Mouse (Mus musculus) MEL (cell line): ENCODE results near the gene Cobl. TPM values are rescaled to one million over a fixed set of nuclear protein-coding genes. Genes with fewer than 3 reads are reported as not detected.

ENCODE experiments used
- DNase-seq: peaks from one replicate; pipeline ENCODE4 v3.0.0; 2011; ENCODE audit warnings: low read depth, low spot score
- H3K27ac ChIP-seq: 2 replicates; pipeline ENCODE4 v1.5.1; 2012; ENCODE audit warnings: low read depth, mild to moderate bottlenecking, control low read depth, low read length, moderate library complexity; ENCODE audit not compliant: control insufficient read depth
- H3K27me3 ChIP-seq, 2 experiments: fragments of 150-350 bp in 1 of 2; sonication (generic) in 1 of 2; 2 replicates each; pipeline ENCODE4 v1.6.1; 2012; ENCODE audit warnings: low read length in 2 of 2, mild to moderate bottlenecking in 2 of 2, improper control_type of control experiment in 1 of 2, moderate library complexity in 1 of 2; ENCODE audit not compliant: insufficient read depth in 2 of 2, control insufficient read depth in 1 of 2
- H3K36me3 ChIP-seq, 2 experiments: 2 replicates each; pipeline ENCODE4 v1.6.1; 2012 to 2014; ENCODE audit warnings: low read length in 2 of 2, improper control_type of control experiment in 1 of 2, inconsistent platforms in 1 of 2, mild to moderate bottlenecking in 1 of 2; ENCODE audit not compliant: insufficient read depth in 2 of 2, control insufficient read depth in 1 of 2
- H3K4me1 ChIP-seq, 2 experiments: fragments of 150-350 bp in 1 of 2; sonication (generic) in 1 of 2; 2 replicates each; pipeline ENCODE4 v1.6.1; 2012; ENCODE audit warnings: low read length in 2 of 2, improper control_type of control experiment in 1 of 2, mild to moderate bottlenecking in 1 of 2; ENCODE audit not compliant: insufficient read depth in 2 of 2, control insufficient read depth in 1 of 2
- H3K4me3 ChIP-seq, 2 experiments: fragments of 150-350 bp in 1 of 2; sonication (generic) in 1 of 2; 2 replicates each; pipeline ENCODE4 v1.5.1; 2012; ENCODE audit warnings: low read depth in 2 of 2, low read length in 2 of 2, mild to moderate bottlenecking in 2 of 2, moderate library complexity in 2 of 2, control low read depth in 1 of 2, improper control_type of control experiment in 1 of 2; ENCODE audit not compliant: control insufficient read depth in 1 of 2, insufficient read depth in 1 of 2
- H3K79me2 ChIP-seq: 2 replicates; pipeline ENCODE4 v1.6.1; 2012; ENCODE audit warnings: mild to moderate bottlenecking, low read length, moderate library complexity; ENCODE audit not compliant: control insufficient read depth, poor library complexity, insufficient read depth
- H3K9ac ChIP-seq: 2 replicates; pipeline ENCODE4 v1.6.1; 2012; ENCODE audit warnings: low read depth, mild to moderate bottlenecking, control low read depth, low read length, moderate library complexity; ENCODE audit not compliant: control insufficient read depth, poor library complexity, severe bottlenecking
- H3K9me3 ChIP-seq: fragments of 150-350 bp; sonication (generic); replicated peaks from 2 replicates; pipeline ENCODE4 v1.6.1; 2012; ENCODE audit warnings: mild to moderate bottlenecking, low read length, improper control_type of control experiment, moderate library complexity; ENCODE audit not compliant: insufficient read depth
- CHD1 ChIP-seq: IDR thresholded peaks from 2 replicates; pipeline ENCODE4 v1.6.1; 2012; ENCODE audit warnings: low read depth, mild to moderate bottlenecking, inconsistent platforms, low read length, improper control_type of control experiment
- CTCF ChIP-seq, 3 experiments: IDR thresholded peaks in 2 of 3; conservative IDR thresholded peaks in 1 of 3; 2 replicates each; pipeline ENCODE4 v1.5.1; 2011 to 2012; ENCODE audit warnings: low read length in 3 of 3, low read depth in 2 of 3, mild to moderate bottlenecking in 2 of 3, improper control_type of control experiment in 1 of 3, inconsistent platforms in 1 of 3, mixed read lengths in 1 of 3, moderate library complexity in 1 of 3; ENCODE audit not compliant: control insufficient read depth in 1 of 3, insufficient read depth in 1 of 3, poor library complexity in 1 of 3, severe bottlenecking in 1 of 3
- E2F4 ChIP-seq: IDR thresholded peaks from 2 replicates; pipeline ENCODE4 v1.6.1; 2011; ENCODE audit warnings: low read depth, low read length, improper control_type of control experiment, borderline replicate concordance
- ELF1 ChIP-seq: IDR thresholded peaks from 2 replicates; pipeline ENCODE4 v1.6.1; 2014; ENCODE audit warnings: low read depth, mild to moderate bottlenecking, inconsistent platforms, low read length, improper control_type of control experiment, moderate library complexity
- EP300 ChIP-seq, 2 experiments: IDR thresholded peaks; 2 replicates each; pipeline ENCODE4 v1.6.1; 2011; ENCODE audit warnings: improper control_type of control experiment in 2 of 2, low read length in 2 of 2, low read depth in 1 of 2, mild to moderate bottlenecking in 1 of 2
- ETS1 ChIP-seq: IDR thresholded peaks from 2 replicates; pipeline ENCODE4 v1.6.1; 2012; ENCODE audit warnings: low read depth, mild to moderate bottlenecking, inconsistent platforms, low read length, improper control_type of control experiment, moderate library complexity
- GABPA ChIP-seq: IDR thresholded peaks from 2 replicates; pipeline ENCODE4 v1.6.1; 2012; ENCODE audit warnings: low read depth, mild to moderate bottlenecking, inconsistent platforms, low read length, improper control_type of control experiment, moderate library complexity
- HCFC1 ChIP-seq: IDR thresholded peaks from 2 replicates; pipeline ENCODE4 v1.6.1; 2012; ENCODE audit warnings: low read depth, mild to moderate bottlenecking, inconsistent platforms, low read length, improper control_type of control experiment, moderate library complexity
- KAT2A ChIP-seq: conservative IDR thresholded peaks from 2 replicates; pipeline ENCODE4 v1.6.1; 2012; ENCODE audit warnings: low read depth, low read length, improper control_type of control experiment, inconsistent platforms
- MAFK ChIP-seq: IDR thresholded peaks from 2 replicates; pipeline ENCODE4 v1.6.1; 2011; ENCODE audit warnings: low read depth, mild to moderate bottlenecking, low read length, improper control_type of control experiment, borderline replicate concordance
- MAX ChIP-seq: IDR thresholded peaks from 2 replicates; pipeline ENCODE4 v1.6.1; 2011; ENCODE audit warnings: low read length, improper control_type of control experiment
- MAZ ChIP-seq: IDR thresholded peaks from 2 replicates; pipeline ENCODE4 v1.6.1; 2012; ENCODE audit warnings: low read depth, mild to moderate bottlenecking, inconsistent platforms, low read length, improper control_type of control experiment
- MXI1 ChIP-seq: IDR thresholded peaks from 2 replicates; pipeline ENCODE4 v1.6.1; 2011; ENCODE audit warnings: mild to moderate bottlenecking, low read depth, low read length, improper control_type of control experiment
- MYB ChIP-seq: IDR thresholded peaks from 2 replicates; pipeline ENCODE4 v1.6.1; 2011; ENCODE audit warnings: mild to moderate bottlenecking, low read depth, low read length, improper control_type of control experiment
- NELFE ChIP-seq: IDR thresholded peaks from 2 replicates; pipeline ENCODE4 v1.6.1; 2011; ENCODE audit warnings: low read depth, low read length, improper control_type of control experiment
- POLR2A ChIP-seq, 2 experiments: IDR thresholded peaks; 2 replicates each; pipeline ENCODE4 v1.6.1; 2011 to 2012; ENCODE audit warnings: low read length in 2 of 2, mild to moderate bottlenecking in 2 of 2, control low read depth in 1 of 2, improper control_type of control experiment in 1 of 2, low read depth in 1 of 2, moderate library complexity in 1 of 2; ENCODE audit not compliant: control insufficient read depth in 1 of 2, insufficient read depth in 1 of 2, poor library complexity in 1 of 2
- POLR2AphosphoS2 ChIP-seq: IDR thresholded peaks from 2 replicates; pipeline ENCODE4 v1.6.1; 2011; ENCODE audit warnings: low read length, improper control_type of control experiment
- RAD21 ChIP-seq: IDR thresholded peaks from 2 replicates; pipeline ENCODE4 v1.6.1; 2011; ENCODE audit warnings: mild to moderate bottlenecking, low read depth, low read length, improper control_type of control experiment
- SMC3 ChIP-seq: IDR thresholded peaks from 2 replicates; pipeline ENCODE4 v1.6.1; 2011; ENCODE audit warnings: low read depth, low read length, improper control_type of control experiment
- TAL1 ChIP-seq: IDR thresholded peaks from 2 replicates; pipeline ENCODE4 v1.6.1; 2012; ENCODE audit warnings: mild to moderate bottlenecking, inconsistent platforms, low read length, moderate library complexity, mixed read lengths
- TBP ChIP-seq: IDR thresholded peaks from 2 replicates; pipeline ENCODE4 v1.8.0; 2011; ENCODE audit warnings: low read depth, low read length, improper control_type of control experiment
- TCF12 ChIP-seq: IDR thresholded peaks from 2 replicates; pipeline ENCODE4 v1.6.1; 2014; ENCODE audit warnings: low read depth, mild to moderate bottlenecking, inconsistent platforms, low read length, improper control_type of control experiment, moderate library complexity
- USF1 ChIP-seq: IDR thresholded peaks from 2 replicates; pipeline ENCODE4 v1.6.1; 2014; ENCODE audit warnings: low read depth, mild to moderate bottlenecking, inconsistent platforms, low read length, improper control_type of control experiment, moderate library complexity
- USF2 ChIP-seq, 2 experiments: IDR thresholded peaks; 2 replicates each; pipeline ENCODE4 v1.6.1; 2011 to 2012; ENCODE audit warnings: improper control_type of control experiment in 2 of 2, low read length in 2 of 2, borderline replicate concordance in 1 of 2, inconsistent platforms in 1 of 2, low read depth in 1 of 2, mild to moderate bottlenecking in 1 of 2; ENCODE audit not compliant: insufficient read depth in 1 of 2
- ZKSCAN1 ChIP-seq: IDR thresholded peaks from 2 replicates; pipeline ENCODE4 v1.6.1; 2012; ENCODE audit warnings: low read depth, mild to moderate bottlenecking, inconsistent platforms, low read length, improper control_type of control experiment, moderate library complexity
- ZMIZ1 ChIP-seq: IDR thresholded peaks from 2 replicates; pipeline ENCODE4 v1.6.1; 2012; ENCODE audit warnings: low read depth, mild to moderate bottlenecking, inconsistent platforms, low read length, improper control_type of control experiment, moderate library complexity
- ZNF384 ChIP-seq: IDR thresholded peaks from 2 replicates; pipeline ENCODE4 v1.6.1; 2012; ENCODE audit warnings: low read depth, mild to moderate bottlenecking, inconsistent platforms, low read length, improper control_type of control experiment
- polyA plus RNA-seq, 2 experiments: library from polyadenylated mRNA; stranded (reverse) in 1 of 2; unstranded in 1 of 2; fragments of >175 nt in 1 of 2; fragments of >200 nt in 1 of 2; gene quantifications; 2 replicates each; pipeline versions ENCODE4 v1.2.1 to v1.2.4; 2012; ENCODE audit warnings: low replicate concordance in 2 of 2, low read depth in 1 of 2; ENCODE audit not compliant: insufficient read length in 2 of 2, insufficient read depth in 1 of 2, missing spikeins in 1 of 2
- total RNA-seq: library from RNA; depleted of rRNA; stranded (reverse); fragments of 300-350 nt; gene quantifications from 2 replicates; pipeline ENCODE4 v1.2.3, GENCODE M21; 2012

The Cobl gene
- total and polyA plus RNA-seq, 3 experiments, result not detected

DNA sequence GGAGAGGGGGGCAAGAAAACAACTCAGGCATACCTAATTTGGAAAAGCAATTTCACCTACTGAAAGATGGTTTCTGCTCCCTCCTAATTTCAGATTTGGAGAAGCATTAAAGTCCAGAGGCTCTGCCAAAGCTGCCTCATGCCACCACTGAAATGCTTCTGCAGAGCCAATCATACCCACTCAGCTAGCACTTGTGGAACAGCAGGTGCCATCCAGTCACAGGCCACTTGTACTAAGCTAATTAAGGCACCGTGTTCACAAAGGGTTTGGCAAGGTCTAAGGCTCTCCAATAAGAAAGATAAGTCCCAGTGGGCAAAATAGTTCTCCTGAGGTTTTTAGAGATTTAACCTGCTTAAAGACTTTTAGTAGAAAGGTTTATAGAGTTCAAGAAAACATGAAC, 143.3 kb downstream of the Cobl start:
- H3K9ac ChIP-seq, result no peak overlapping the region
- H3K27ac ChIP-seq, result no peak overlapping the region
- no peaks in the 10 kb centered on the region for H3K27me3 ChIP-seq
- H3K9me3 ChIP-seq, result no peaks in the 10 kb centered on the region
- DNase-seq, result no peak
- TF ChIP-seq ZNF384, result no peak
- no peak for TF ChIP-seq MXI1
- no peak for TF ChIP-seq SMC3
- no peak for TF ChIP-seq TAL1
- TF ChIP-seq POLR2A (IDR thresholded peaks at IDR 0.05; ENCODE audit: control insufficient read depth in 1 of 2, insufficient read depth in 1 of 2, low read depth in 1 of 2, low read length in 2 of 2, poor library complexity in 1 of 2), result no peak
- no peak for TF ChIP-seq MAZ
- no peak for TF ChIP-seq CTCF (IDR thresholded peaks at IDR 0.05 in 2 of 3, conservative IDR thresholded peaks at IDR 0.05 in 1 of 3; ENCODE audit: control insufficient read depth in 1 of 3, insufficient read depth in 1 of 3, low read depth in 2 of 3, low read length in 3 of 3, poor library complexity in 1 of 3, severe bottlenecking in 1 of 3)
- no peak for TF ChIP-seq ZKSCAN1
- no peak for TF ChIP-seq MAFK
- TF ChIP-seq TBP, result no peak
- H3K36me3 ChIP-seq, result no peaks in the 10 kb centered on the region
- no peaks in the 10 kb centered on the region for H3K79me2 ChIP-seq
- no peaks in the 10 kb centered on the region for H3K4me1 ChIP-seq
- no peak overlapping the region for H3K4me3 ChIP-seq

DNA sequence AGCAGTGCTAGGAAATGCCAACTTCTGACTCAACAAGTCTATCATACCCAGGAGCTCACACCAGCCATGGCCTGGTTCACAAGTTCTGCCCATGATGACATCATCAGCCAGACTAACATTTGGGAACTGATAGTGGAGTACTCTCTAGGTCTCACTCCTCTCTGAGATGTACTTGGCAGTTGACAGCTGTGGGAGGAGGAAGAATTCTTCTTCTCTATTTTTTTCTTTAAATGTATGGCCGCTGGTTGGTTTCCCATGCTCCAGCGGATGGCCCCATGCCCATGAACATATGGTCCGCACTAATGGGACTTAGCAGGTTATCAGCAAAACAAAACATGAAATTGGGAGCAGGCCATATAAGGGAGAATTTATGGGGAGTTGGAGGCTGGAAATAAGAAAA, 145.4 kb downstream of the Cobl start:
- no peaks in the 10 kb centered on the region for H3K9me3 ChIP-seq
- H3K4me3 ChIP-seq, result no peak overlapping the region
- no peak overlapping the region for H3K27ac ChIP-seq
- TF ChIP-seq ETS1, result no peak
- no peak for TF ChIP-seq USF1
- TF ChIP-seq TCF12, result no peak
- no peak for TF ChIP-seq CHD1
- no peak for TF ChIP-seq NELFE
- no peak for TF ChIP-seq MAX
- H3K79me2 ChIP-seq, result no peaks in the 10 kb centered on the region
- no peak for DNase-seq
- no peaks in the 10 kb centered on the region for H3K36me3 ChIP-seq
- H3K4me1 ChIP-seq, result no peaks in the 10 kb centered on the region
- H3K27me3 ChIP-seq, result no peaks in the 10 kb centered on the region
- H3K9ac ChIP-seq, result no peak overlapping the region

DNA sequence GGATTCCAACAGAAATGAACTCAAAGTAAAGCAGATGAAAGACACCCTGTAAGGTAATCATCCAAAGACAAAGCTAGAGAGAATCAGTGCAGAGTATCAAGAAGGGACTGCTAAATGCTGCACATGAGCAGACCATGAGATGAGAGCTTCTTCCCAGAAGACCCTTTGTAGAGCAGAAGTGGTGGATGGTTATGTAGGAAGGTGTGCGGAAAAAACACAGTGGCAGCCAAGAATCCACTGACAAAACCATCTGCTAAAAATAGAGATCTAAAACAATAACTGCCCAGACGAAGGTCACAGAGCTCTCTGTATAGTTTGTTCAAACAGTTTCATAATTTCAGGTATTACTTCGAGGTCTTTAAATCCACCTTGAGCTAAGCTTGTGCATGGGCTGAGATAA, 149.1 kb downstream of the Cobl start:
- H3K79me2 ChIP-seq, result no peaks in the 10 kb centered on the region
- DNase-seq, result no peak
- H3K36me3 ChIP-seq, result no peaks in the 10 kb centered on the region
- H3K27ac ChIP-seq, result no peak overlapping the region
- no peaks in the 10 kb centered on the region for H3K9me3 ChIP-seq
- no peak for TF ChIP-seq ZMIZ1
- no peak for TF ChIP-seq ETS1
- TF ChIP-seq USF2 (IDR thresholded peaks at IDR 0.05; ENCODE audit: borderline replicate concordance in 1 of 2, insufficient read depth in 1 of 2, low read depth in 1 of 2, low read length in 2 of 2), result no peak
- no peak for TF ChIP-seq RAD21
- no peak for TF ChIP-seq GABPA
- no peak for TF ChIP-seq E2F4
- no peak for TF ChIP-seq KAT2A
- no peak for TF ChIP-seq POLR2AphosphoS2
- TF ChIP-seq HCFC1, result no peak
- TF ChIP-seq MYB, result no peak
- no peak for TF ChIP-seq ELF1
- TF ChIP-seq CHD1, result no peak
- no peak for TF ChIP-seq EP300 (IDR thresholded peaks at IDR 0.05; ENCODE audit: low read depth in 1 of 2, low read length in 2 of 2)
- TF ChIP-seq, all 39 proteins: peak for 0
- no peak overlapping the region for H3K4me3 ChIP-seq
- H3K4me1 ChIP-seq, result no peaks in the 10 kb centered on the region
- H3K9ac ChIP-seq, result no peak overlapping the region
- no peaks in the 10 kb centered on the region for H3K27me3 ChIP-seq
